Mouse (Mus musculus): ENCODE measurements around the gene Olfr412. TPM values are rescaled to one million over a fixed set of nuclear protein-coding genes. Genes with fewer than 3 reads are reported as not detected.

The Olfr412 gene
- polyA plus RNA-seq, 2 experiments: not detected

DNA sequence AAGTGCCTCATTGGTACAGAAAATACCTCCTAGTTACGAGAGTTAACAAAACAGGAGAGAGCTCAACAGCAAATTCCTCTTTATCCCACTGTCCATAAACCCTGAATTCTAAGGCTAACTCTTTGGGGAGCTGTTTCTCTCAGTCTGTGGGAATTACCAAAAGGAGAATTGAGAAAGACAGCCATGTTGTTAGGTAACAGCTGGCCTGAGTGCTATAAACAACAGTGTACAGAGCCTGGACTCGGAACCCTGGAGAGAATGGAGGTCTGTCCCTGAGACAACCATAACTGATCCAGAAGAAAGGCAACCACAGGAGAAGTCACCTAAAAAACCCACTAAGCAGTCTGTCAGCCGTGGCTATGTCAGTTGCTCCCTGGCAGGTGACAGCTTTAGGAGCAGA is 50.6 kb downstream of the Olfr412 start:
- Histone ChIP-seq H3K4me3 (replicated peaks; ENCODE audit: low read length) (no peak overlapping the region), H3K27me3 (ENCODE audit: control insufficient read depth, insufficient read depth, low read length) (no peaks in the 10 kb centered on the region), H3K36me3 (ENCODE audit: control insufficient read depth, insufficient read depth, low read length) (no peaks in the 10 kb centered on the region), H3K4me1 (ENCODE audit: control insufficient read depth, insufficient read depth, low read length) (peaks cover 18% of the 10 kb centered on the region), H3K9ac (ENCODE audit: low read depth, low read length, severe bottlenecking) (no peak overlapping the region), H3K4me2 (replicated peaks; ENCODE audit: low read depth, low read length, severe bottlenecking) (no peak overlapping the region), H3K9me3 (ENCODE audit: control insufficient read depth, low read length) (no peaks in the 10 kb centered on the region), H3K27ac (replicated peaks; ENCODE audit: low read depth, low read length) (no peak overlapping the region)
- DNase-seq (ENCODE audit: low spot score) (no peak), ATAC-seq (ENCODE audit: low FRiP score, low read depth) (no peak)
- 59% methylated on average over 3 of the region's 3 CpGs for whole genome bisulfite sequencing
- no peak for TF ChIP-seq POLR2A (IDR thresholded peaks at IDR 0.05; ENCODE audit: borderline replicate concordance, extremely low read depth, insufficient read depth, insufficient read length)

DNA sequence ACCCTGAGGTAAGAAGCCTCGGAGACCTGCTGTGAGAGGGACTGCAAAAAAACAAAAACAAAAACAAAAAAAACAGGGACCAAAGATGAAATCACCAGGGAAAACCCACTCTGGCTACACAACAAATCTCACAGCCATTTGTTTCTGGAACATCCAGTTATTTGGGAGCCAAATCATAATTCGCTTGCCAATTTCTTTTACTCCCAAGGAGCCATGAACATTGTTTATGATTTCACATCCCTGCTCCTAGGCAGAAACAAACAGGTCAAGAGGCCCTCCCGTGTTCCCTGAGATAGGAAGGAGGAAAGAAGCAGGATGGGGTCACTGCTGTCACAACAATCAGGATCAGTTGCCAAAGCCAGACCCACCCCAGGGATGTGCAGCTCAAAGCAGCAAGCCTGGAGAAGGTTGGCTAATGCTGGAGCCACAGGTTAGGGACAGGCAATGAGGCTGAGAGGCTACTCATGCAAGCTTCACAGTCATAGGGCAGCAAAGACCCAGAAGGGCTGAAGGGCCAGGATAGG is 51.6 kb downstream of the Olfr412 start:
- H3K4me2 ChIP-seq (replicated peaks; ENCODE audit: low read depth, low read length, severe bottlenecking): no peak overlapping the region
- no peaks in the 10 kb centered on the region for H3K9me3 ChIP-seq (ENCODE audit: control insufficient read depth, low read length)
- ATAC-seq (ENCODE audit: low FRiP score, low read depth) (no peak), DNase-seq (ENCODE audit: low spot score) (no peak)
- H3K9ac ChIP-seq (ENCODE audit: low read depth, low read length, severe bottlenecking): no peak overlapping the region
- H3K4me3 ChIP-seq (replicated peaks; ENCODE audit: low read length): no peak overlapping the region
- WGBS: 66% methylated on average over 3 of the region's 3 CpGs
- peaks cover 15% of the 10 kb centered on the region for H3K4me1 ChIP-seq (ENCODE audit: control insufficient read depth, insufficient read depth, low read length)
- TF ChIP-seq POLR2A (IDR thresholded peaks at IDR 0.05; ENCODE audit: borderline replicate concordance, extremely low read depth, insufficient read depth, insufficient read length): no peak
- H3K27me3 ChIP-seq (ENCODE audit: control insufficient read depth, insufficient read depth, low read length): no peaks in the 10 kb centered on the region
- H3K27ac ChIP-seq (replicated peaks; ENCODE audit: low read depth, low read length): no peak overlapping the region
- no peaks in the 10 kb centered on the region for H3K36me3 ChIP-seq (ENCODE audit: control insufficient read depth, insufficient read depth, low read length)

DNA sequence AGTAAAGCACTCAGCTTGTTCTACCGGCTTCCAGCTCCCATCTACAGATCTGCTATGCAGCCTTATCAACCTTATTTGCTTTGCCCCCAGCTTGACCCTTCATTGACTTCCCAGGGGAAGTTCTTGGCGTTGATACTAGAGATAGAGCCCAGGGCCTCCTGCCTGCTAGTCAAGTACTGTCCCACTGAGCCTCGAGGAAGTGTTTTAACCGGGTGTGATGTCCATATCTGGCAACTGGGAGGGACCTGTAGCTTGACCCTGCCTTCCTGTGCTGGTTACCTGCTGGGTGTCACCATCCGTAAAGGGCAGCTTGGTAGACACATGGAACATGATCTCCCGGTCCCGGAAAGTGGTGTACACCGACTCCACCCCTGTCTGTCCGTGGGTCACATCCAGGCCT is 52.2 kb downstream of the Olfr412 start:
- no peak overlapping the region for H3K27ac ChIP-seq (replicated peaks; ENCODE audit: low read depth, low read length)
- no peaks in the 10 kb centered on the region for H3K9me3 ChIP-seq (ENCODE audit: control insufficient read depth, low read length)
- no peak overlapping the region for H3K4me2 ChIP-seq (replicated peaks; ENCODE audit: low read depth, low read length, severe bottlenecking)
- no peak for DNase-seq (ENCODE audit: low spot score)
- H3K4me1 ChIP-seq (ENCODE audit: control insufficient read depth, insufficient read depth, low read length): peaks cover 10% of the 10 kb centered on the region
- H3K4me3 ChIP-seq (replicated peaks; ENCODE audit: low read length): no peak overlapping the region
- no peaks in the 10 kb centered on the region for H3K27me3 ChIP-seq (ENCODE audit: control insufficient read depth, insufficient read depth, low read length)
- H3K36me3 ChIP-seq (ENCODE audit: control insufficient read depth, insufficient read depth, low read length): no peaks in the 10 kb centered on the region
- WGBS: 70% methylated on average over 9 of the region's 9 CpGs
- no peak overlapping the region for H3K9ac ChIP-seq (ENCODE audit: low read depth, low read length, severe bottlenecking)
- TF ChIP-seq POLR2A (IDR thresholded peaks at IDR 0.05; ENCODE audit: borderline replicate concordance, extremely low read depth, insufficient read depth, insufficient read length): no peak
- ATAC-seq (ENCODE audit: low FRiP score, low read depth): no peak

DNA sequence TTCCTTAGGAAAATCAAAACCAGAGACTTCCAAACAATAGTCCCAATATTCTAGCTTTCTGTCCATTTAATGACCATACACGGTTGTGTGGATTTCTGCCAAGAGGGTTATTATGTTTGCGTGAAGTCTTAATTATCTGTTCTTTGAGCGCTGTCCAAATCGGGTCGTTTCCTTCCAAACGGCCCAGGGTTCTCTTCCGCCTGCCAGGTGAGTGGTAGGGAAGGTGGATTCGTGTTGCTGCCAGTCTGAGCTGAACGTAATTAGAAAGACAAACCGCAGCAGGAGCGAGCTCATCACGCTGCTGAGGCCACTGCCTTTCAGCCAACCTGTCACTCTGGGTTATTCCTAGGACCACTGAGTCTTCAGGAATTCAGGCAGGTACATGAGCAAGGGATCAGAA is 53.9 kb downstream of the Olfr412 start:
- no peaks in the 10 kb centered on the region for H3K4me1 ChIP-seq (ENCODE audit: control insufficient read depth, insufficient read depth, low read length)
- ATAC-seq (ENCODE audit: low FRiP score, low read depth): no peak
- TF ChIP-seq POLR2A (IDR thresholded peaks at IDR 0.05; ENCODE audit: borderline replicate concordance, extremely low read depth, insufficient read depth, insufficient read length): no peak
- no peaks in the 10 kb centered on the region for H3K27me3 ChIP-seq (ENCODE audit: control insufficient read depth, insufficient read depth, low read length)
- H3K4me2 ChIP-seq (replicated peaks; ENCODE audit: low read depth, low read length, severe bottlenecking): no peak overlapping the region
- H3K27ac ChIP-seq (replicated peaks; ENCODE audit: low read depth, low read length): no peak overlapping the region
- no peaks in the 10 kb centered on the region for H3K9me3 ChIP-seq (ENCODE audit: control insufficient read depth, low read length)
- 59% methylated on average over 12 of the region's 12 CpGs for WGBS
- H3K36me3 ChIP-seq (ENCODE audit: control insufficient read depth, insufficient read depth, low read length): no peaks in the 10 kb centered on the region
- H3K9ac ChIP-seq (ENCODE audit: low read depth, low read length, severe bottlenecking): no peak overlapping the region
- H3K4me3 ChIP-seq (replicated peaks; ENCODE audit: low read length): no peak overlapping the region
- DNase-seq (ENCODE audit: low spot score): no peak

Other genes starting within 250 kb of the Olfr412 start
- gene Olfr401, start 248.4 kb upstream of the Olfr412 start, polyA plus RNA-seq (2012; rRNA removed): not detected in 2 replicates
- gene Olfr401, start 248.4 kb upstream of the Olfr412 start, polyA plus RNA-seq (2014; fragmentation: Nextera tagmentation; extraction: Ambion mirVana): not detected in 2 replicates
- not detected in 2 replicates for gene Olfr402, start 208.5 kb upstream of the Olfr412 start, polyA plus RNA-seq (2012; rRNA removed)
- not detected in 2 replicates for gene Olfr402, start 208.5 kb upstream of the Olfr412 start, polyA plus RNA-seq (2014; fragmentation: Nextera tagmentation; extraction: Ambion mirVana)
- gene Olfr403, start 175.8 kb upstream of the Olfr412 start, polyA plus RNA-seq (2012; rRNA removed): not detected in 2 replicates
- gene Olfr403, start 175.8 kb upstream of the Olfr412 start, polyA plus RNA-seq (2014; fragmentation: Nextera tagmentation; extraction: Ambion mirVana): not detected in 2 replicates
- gene Olfr43, start 150.7 kb upstream of the Olfr412 start, polyA plus RNA-seq (2012; rRNA removed): not detected in 2 replicates
- not detected in 2 replicates for gene Olfr43, start 150.7 kb upstream of the Olfr412 start, polyA plus RNA-seq (2014; fragmentation: Nextera tagmentation; extraction: Ambion mirVana)
- gene Olfr406, start 102.3 kb upstream of the Olfr412 start, polyA plus RNA-seq (2012; rRNA removed): not detected in 2 replicates
- not detected in 2 replicates for gene Olfr406, start 102.3 kb upstream of the Olfr412 start, polyA plus RNA-seq (2014; fragmentation: Nextera tagmentation; extraction: Ambion mirVana)
- not detected in 2 replicates for gene Olfr59, start 78.3 kb upstream of the Olfr412 start, polyA plus RNA-seq (2012; rRNA removed)
- gene Olfr59, start 78.3 kb upstream of the Olfr412 start, polyA plus RNA-seq (2014; fragmentation: Nextera tagmentation; extraction: Ambion mirVana): not detected in 2 replicates
- gene Olfr410, start 24.0 kb upstream of the Olfr412 start, polyA plus RNA-seq (2012; rRNA removed): not detected in 2 replicates
- not detected in 2 replicates for gene Olfr410, start 24.0 kb upstream of the Olfr412 start, polyA plus RNA-seq (2014; fragmentation: Nextera tagmentation; extraction: Ambion mirVana)
- gene Olfr411, start 9.4 kb upstream of the Olfr412 start, polyA plus RNA-seq (2012; rRNA removed): not detected in 2 replicates
- not detected in 2 replicates for gene Olfr411, start 9.4 kb upstream of the Olfr412 start, polyA plus RNA-seq (2014; fragmentation: Nextera tagmentation; extraction: Ambion mirVana)
- 3.5 and 4.1 TPM in 2 replicates for gene Rap1gap2, start 248.8 kb downstream of the Olfr412 start, polyA plus RNA-seq (2012; rRNA removed)
- gene Rap1gap2, start 248.8 kb downstream of the Olfr412 start, polyA plus RNA-seq (2014; fragmentation: Nextera tagmentation; extraction: Ambion mirVana): 1.1 and 1.8 TPM in 2 replicates

All from limb, embryonic 14.5 days (tissue).